Mouse (Mus musculus) heart, postnatal 0 days (tissue): ENCODE data around the gene Gse1.

Experiments used
- CTCF ChIP-seq: IDR thresholded peaks from 2 replicates; pipeline ENCODE4 v1.5.1; 2016; ENCODE audit warnings: antibody characterized with exemption, control low read depth, low read depth
- EP300 ChIP-seq: IDR thresholded peaks from 2 replicates; pipeline ENCODE4 v1.6.1; 2016; ENCODE audit warnings: antibody characterized with exemption, low read depth

DNA sequence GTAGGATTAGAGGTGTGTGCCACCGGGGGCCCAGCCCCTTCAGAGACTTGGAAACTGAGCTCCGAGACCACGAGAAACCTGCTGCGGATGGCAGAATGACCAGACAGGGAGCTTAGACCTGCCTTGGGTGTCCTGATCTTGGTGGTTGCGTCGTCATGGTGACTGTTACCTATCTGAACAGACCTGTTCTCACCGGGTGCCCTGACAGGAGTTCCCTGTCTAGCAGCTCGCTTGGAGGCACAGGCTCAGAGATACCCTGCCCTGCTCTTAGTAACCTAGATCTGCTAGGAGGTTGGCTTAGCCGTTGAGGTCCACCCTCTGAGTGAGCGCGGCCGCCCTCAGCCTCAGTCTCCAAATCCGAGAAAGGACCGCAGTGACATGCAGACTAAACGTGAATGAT, 292.0 kb downstream of the Gse1 start:
- TF ChIP-seq CTCF (no peak), EP300 (no peak)
